Mouse (Mus musculus) right cerebral cortex, postnatal 36 days (tissue): ENCODE measurements around the gene Dntt.
A peak's percentile ranks its signal among the peaks of the same experiment; 100 is the strongest.

Experiments used
- DNase-seq, 2 experiments: peaks; one replicate each; pipeline ENCODE4 v3.0.0; 2022; ENCODE audit warnings: low spot score in 2 of 2, mixed read lengths in 1 of 2

The Dntt gene

DNA sequence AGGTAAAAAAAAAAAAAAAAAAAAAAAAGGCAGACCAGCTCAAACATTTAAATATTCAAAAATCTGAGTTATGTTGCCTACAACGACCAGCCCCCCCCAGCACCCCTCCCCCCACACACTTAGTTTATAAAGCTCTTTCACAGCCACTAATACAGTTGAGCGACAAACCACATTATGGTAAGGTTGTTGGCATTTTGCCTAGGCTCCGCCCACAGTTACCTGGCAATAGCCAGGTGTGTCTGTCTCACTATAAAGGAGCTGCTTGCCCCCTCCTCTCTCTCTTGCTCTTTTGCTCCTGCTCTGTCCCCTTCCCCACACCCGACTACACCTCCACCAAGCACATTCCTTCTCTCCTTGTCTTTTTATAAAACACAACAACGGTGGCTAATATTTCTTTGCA, 17.4 kb upstream of the Dntt start:
- no peak for DNase-seq

DNA sequence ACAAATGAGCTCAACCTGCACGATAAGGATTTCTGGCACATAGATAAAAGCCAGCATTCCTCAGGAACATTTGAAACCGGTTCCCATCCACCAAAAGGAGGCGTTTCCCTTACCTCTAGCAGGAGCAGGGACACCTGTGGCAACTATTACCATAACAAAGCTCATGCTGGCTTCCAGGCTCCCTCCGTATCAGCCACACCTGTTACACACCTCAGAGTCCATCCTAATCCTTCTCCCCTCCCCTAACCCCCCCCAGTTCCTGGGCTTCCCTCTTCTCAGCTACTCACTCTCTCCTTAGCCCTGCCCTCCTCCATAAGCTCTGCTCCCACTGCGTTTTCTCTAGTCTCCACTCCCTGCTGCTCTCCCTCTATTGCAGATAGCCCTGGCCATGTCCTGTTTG, 15.5 kb upstream of the Dntt start:
- DNase-seq, result no peak

DNA sequence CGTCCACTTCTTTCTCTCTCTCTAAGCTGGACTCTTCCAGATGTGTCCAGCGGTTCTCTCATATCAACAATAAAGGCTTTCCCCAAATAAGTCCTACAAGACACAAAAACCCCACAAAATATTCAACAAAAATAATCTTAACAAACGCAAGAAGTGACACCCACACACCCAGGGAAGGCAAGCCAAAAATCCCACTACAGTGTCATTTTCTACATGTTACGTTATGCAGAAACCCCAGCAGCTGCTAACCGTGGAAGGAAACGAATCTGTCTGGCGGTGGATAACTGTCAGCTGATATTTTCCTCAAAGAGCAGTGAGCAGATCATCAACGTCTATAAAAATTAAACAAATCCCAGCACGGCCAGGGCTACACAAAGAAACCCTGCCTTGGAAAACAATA, 15.1 kb upstream of the Dntt start:
- DNase-seq, result no peak

DNA sequence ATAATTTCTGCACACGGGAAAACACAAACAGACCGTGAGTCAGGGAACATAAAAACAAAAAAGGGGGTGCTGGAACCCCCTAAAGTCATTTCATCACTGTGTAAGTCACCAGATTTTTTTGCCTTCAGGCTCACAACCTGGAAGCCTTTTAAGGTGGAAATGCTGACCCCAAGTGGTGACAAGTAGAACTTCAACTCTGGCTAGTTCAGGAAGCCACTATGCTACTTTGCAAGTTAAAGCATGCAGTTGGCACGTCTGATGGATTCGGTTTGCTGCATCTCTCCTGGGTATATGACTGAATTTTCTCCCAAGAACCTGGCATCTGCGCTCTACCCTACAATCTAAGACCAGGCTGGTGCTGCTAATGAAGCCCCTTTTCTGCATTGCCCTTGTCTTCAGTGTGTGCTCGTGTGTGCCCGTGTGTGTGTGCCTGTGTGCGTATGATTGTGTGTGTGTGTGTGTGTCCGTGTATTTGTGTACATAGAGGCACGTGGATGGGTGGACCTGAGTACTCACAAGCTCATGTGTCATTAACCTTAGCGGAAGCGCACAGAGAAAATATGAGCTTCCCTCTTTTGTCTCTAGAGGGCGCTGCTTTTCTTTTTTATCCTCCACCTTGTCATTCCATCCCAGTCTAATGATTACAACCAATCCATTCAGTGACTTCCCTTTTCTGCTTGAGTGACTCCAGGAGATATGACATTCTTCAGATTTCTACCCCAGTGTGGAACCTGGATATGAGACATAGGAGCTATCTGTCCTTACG, 12.9 kb upstream of the Dntt start:
- no peak for DNase-seq

DNA sequence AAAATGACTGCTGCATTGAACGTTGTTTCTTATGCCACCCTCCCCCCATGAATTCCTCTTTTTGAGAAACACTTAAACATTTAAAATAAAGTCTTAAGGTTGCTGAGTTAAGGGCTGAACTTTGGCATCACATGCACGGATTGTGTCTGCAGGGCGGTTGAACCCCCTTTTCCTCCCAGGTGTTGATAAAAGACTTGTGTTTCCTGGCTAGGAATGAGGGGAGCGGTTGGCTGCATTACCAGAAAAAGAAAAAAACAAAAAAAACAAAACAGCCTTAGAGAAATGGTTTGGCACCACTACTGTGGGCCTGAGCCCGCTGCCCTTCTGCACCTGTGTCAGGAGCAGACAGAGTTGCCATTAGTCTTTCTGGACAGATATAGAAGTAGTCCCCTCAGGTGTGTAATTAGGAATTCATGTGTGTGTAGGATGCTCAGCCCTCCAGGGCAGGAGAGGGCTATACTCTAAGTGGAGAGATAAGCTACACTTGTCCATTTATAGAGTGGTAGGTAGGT, 9.9 kb upstream of the Dntt start:
- DNase-seq, result no peak

DNA sequence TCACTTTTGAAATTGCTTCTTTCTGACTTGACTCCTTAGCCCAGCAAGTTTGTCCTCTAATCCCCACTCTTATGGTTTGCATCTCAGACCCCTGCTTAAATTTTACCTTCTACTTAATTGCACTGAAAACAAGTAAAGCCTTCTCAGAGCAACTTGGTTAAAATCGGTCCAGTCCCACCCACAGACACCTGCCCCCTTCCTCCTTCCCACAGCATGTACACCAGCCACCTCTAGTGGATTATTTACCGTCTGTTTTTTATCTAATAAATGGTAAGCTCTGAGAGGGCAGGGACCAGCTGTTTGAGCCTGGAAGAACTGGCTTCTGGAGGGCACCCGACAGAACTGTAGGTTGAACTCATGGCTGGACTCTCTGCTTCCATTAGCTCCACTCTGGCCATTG, 8.5 kb upstream of the Dntt start:
- DNase-seq, result no peak

DNA sequence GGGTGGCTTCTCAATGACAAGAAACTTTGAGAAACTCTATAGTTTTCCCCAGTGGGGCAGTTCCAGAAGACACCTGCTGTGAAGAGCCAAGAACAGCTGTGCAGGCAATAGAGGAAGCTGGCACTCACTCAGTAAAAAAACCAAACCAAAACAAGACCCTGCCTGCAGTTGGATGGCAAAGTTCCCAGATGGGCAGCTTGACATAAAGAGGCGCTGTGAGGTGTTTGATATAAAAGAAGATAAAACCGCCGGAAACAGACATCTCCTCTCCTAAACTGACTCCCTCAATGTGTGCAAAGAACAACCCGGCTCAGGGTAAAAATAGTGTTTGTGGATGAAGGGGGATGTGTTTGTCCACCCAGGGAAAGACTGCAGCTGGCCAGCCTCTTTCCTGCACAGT, 6.8 kb upstream of the Dntt start:
- peak in 1 of 2 experiments; percentile 18 for DNase-seq

DNA sequence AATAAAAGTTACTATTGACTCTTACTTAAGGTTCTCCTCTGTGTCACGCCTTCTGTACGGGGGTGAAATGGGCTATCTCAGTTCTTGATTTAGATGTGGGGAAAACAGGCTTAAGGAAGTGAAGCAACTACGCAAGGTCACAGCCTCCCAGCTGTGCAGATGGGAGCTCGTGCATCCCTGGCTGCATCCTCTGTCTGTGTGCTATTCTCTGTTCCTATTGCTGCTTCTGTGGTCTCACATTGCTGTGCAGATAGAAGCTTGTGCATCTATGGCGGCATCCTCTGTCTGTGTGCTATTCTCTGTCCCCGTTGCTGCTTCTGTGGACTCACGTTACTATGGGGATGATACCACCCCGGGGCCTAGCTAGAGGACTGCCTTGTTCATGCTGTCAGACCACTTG, 2.5 kb upstream of the Dntt start:
- no peak for DNase-seq

DNA sequence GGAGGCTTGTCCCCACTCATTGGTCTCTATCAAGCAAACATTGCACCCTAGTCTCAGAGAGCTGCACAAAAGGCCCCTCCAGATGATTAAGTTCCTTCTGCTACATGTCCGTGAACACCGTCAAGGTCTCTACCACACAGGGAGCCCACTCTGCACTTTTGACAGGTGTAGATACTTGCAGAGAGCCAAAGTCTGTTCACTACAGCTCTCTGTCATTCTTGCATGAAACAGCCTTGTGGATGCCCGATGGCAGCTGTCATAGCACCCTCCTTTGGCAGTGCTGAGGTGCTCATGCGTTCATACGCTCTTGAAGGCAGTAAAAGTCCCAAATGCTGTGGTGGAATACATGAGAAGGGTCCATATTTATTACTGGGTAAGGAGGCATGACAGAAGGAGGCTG, 2.1 kb upstream of the Dntt start:
- DNase-seq, result no peak

DNA sequence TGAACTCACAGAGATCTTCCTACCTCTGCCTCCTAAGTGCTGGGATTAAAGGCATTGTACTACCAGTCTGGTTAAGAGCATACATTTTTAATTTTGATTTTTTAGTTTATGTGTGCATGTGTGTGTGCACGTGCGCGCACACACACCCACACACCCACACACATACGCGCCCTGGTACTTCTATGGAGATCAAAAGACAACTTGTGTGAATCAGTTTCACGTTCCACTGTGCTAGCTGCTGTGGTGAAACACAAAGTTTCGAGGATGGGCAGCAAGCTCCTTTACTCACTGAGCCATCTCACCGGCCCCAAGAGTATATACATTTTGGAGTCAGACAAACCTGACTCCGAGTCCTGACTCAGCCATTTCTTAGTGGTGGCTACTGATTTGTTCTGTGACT, 1.5 kb upstream of the Dntt start:
- DNase-seq, result no peak

DNA sequence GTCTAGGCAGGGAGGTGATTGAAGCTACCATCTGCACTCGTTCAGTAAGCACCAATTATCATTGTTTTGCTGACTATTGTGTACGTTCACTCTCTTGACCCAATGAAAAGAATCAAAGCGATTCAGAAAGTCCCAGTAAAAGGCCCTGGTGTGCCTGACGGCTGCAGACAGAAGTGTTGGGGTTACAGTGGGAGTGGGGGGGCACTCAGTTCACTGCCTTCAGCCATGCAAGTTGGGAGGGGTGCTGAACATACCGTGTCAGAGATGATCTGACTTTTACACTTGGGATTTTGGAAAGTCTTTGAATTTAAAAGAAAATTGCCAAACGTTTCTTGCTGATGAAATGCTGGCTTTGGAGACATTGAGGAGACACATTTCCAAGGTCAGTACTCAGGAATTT, 1.1 kb downstream of the Dntt start:
- no peak for DNase-seq

DNA sequence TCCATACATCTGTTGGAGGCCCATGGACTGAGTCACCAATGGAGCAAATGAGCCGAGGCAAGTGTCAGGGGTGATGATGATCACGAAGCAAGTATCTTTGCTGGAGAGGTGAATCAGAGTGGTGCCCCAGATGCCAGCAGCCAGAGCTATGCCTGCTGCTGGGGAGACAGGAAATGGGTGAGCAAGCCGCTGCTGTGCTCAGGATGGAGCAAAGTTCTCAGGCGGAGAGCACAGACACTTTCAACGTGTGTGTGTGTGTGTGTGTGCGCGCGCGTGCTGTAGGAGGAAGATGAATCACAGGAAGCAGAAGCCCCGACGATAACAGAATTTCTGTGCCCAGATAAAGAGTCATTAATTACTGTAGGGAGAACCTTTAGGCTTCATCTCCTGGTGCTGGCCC, 1.9 kb downstream of the Dntt start:
- DNase-seq, result no peak

DNA sequence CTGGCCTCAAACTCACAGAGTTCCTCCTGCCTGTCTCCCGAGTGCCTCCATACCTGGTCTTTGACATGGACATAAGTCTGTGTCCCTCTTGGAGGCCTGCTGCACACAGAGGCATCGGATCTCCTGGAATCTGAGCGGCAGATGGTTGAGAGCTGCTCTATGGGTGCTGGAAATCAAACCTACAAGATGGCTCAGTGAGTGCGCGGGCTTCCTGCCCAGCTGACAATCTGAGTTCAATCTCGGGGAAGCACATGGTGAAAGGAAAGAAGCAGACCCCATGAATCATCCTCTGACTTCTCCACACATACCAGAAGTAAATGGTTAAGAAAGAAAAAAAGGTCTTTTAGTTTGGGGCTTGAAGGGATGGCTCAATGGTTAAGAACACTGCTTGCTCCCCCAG, 2.8 kb downstream of the Dntt start:
- no peak for DNase-seq

DNA sequence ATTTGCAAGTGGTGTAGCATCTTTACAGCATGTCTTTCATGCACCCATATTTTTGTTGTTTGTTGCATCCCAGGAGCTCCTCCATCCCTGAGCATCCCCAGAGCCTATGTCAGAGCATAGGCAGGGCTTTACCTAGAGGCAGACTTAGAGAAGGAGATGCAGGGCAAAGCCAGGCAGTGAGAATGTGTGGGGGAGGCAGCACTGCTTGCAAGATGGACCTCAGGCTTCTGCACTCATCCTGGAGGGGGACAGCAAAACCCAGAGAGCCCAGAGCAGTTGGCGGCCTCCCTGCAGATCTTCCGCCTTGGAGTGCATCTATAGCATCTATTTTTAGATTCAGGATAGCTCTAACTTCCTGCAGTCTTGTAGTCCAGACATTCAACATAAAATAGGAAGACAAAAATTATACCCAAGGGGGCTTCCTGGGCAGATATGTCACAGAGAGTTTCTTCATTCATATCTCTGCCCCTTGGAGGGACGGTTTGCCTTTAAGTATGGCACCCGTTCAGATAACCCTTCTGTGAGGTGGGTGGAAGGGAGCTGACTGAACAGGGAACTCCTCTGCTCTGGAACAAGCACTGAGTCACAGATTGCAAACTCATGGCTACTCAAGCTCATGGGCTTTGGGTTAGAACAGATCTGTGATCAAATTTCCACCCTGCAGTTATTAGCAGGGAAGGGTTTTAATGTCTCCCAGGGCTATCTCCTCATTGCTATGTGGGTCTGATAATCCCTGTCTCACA, 6.9 kb downstream of the Dntt start:
- no peak for DNase-seq

DNA sequence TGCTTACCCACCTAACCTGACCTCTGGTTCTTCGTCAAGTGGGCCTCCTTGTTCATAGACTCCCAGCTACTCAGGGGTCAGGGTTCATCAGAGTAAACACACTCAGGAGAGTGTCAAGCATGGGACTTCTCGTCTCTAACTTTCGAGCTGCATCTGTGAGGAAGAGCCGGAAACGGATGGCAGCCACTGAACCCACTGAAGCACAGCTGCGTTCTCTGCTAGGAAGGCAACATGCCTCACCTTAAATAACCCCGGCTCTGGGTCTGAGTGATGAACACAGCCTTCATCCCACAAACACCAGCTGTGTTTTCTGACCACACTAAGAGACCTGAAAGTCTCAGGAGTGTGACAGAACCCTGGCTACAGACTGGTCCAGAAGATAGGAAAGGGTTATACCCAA, 10.0 kb downstream of the Dntt start:
- no peak for DNase-seq

DNA sequence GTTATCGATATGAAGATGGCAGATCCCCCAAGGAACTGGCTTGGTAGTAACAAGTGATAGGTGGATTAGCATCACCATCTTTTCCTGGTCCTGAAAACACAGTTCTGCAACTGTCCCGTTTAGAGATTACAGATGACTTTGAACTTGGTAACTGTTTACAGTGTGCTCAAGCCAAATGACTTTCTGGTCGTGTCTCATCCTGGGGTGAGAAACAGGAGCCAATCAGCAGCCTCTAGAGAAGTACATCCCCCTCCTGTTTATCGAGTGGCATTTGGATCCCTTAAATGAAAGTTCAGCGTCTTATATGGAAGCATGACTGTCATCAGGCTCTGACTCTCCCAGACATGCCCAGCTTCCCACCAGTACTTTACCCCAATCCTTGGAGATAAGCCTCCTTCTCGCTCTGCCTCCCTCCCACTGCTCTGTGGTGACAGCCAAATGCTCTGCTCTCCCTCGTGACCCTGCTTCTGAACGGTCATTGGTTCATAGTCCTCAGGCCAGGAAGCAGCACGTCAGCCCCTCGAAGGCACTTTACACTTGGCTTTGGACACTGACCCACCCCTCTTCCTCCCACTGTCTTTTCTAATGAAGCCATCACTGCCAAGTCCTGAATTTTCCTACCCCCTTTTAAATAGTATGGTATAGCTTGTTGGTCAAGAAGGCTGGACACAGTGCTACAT, 16.2 kb downstream of the Dntt start:
- no peak for DNase-seq

DNA sequence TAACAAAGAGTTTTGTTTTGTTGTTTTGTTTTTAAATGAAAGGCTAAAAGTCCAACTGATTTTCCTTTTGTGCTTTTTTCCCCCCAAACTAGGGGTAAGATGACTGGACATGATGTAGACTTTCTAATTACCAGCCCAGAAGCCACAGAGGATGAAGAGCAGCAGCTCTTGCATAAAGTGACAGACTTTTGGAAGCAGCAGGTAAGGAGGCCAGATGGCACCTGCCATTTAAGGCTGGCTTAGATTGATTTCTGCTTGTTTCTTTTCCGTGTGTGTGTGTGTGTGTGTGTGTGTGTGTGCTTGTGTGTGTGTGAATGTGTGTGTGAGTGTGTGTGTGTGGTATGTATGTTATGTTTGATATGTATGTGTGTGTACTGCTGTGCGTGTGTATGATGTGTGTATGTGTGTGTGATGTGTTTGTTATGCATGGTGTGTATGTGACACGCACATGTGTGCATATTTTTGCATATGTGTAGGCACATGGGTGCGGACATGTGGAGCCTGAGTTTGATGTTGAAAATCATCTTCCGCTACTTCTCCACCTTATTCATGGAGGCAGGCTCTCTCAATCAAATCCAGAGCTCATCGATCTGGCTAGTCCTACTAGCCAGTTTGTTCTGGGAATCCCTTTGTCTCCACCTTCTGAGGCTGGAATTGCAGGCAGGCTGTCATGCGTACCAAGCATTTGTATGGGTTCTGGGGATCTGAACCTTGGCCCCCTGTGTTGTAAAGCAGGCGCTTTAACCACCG, 18.5 kb downstream of the Dntt start:
- DNase-seq, result no peak

DNA sequence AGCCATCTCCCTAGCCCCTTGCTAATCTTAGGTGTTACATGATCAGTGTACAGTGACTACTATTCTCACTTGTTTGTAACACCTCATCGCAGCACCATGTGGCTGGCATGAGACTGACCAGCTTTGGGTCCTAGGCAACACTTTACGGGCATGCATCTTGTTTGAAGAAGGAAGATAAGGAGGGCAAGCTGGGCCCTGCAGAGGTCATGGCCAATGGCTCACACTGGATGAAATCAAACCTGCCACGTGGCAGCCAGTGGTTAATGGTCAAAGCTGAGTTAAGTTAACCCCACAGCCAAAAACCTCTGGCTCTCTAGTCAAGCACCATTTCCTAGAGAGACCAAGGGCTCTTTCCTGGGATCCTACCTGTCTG, 19.1 kb downstream of the Dntt start:
- DNase-seq, result no peak

DNA sequence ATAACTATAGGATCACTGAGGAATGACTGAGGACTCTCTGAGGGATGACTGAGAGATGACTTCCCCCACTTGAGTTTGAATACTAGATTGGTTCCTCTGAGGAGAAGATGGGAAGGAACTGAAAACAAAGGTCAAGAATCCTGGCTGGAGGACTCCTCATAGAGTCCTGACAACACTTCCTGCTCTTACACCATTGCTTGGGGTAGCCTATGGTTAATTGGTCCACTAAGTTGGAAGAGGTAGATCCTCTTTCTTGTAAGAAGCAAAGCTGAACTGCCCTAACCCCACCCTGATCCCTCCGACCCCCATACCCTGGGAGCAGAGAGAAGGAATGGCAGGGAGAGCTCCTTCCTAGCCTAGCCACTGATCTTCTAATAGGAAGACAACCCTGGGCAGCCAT, 22.6 kb downstream of the Dntt start:
- no peak for DNase-seq

DNA sequence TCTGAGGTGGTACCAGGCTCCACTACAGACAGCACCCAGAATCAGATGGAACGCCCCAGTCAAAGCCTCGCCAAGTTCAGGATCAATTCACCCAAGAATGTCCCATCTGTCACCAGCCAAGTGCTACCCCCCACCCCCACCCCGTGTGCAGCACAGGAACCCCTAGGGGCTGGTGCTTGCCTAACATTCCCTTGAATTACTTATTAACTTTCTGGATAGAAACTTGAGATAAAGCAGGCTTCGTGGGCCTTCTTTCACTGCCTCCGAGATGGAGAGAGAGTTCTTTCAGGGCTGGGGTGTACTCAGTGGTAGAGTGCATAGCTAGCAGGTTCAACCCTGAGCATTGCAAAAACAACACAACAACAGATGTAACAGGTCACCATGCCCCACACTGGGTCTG, 23.2 kb downstream of the Dntt start:
- DNase-seq, result no peak

DNA sequence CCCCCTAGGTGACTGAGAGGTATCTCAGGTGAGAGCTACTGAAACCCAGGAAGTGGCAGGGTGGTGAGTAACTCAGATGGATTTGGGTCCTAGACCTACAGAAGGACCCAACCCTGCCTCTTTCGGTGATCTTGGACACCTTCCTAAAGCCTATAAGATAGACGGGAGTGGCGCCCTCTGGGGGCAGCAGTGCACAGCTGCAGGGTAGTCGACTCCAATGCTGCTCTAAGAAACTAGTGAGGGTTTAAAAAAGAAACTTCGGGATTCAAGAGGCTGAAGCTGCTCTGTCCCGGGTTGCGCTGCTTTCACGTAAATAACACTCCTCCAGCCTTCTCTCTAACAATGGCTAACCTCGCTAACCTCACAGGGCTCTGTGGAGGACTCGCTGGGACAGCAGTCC, 24.5 kb downstream of the Dntt start:
- no peak for DNase-seq

DNA sequence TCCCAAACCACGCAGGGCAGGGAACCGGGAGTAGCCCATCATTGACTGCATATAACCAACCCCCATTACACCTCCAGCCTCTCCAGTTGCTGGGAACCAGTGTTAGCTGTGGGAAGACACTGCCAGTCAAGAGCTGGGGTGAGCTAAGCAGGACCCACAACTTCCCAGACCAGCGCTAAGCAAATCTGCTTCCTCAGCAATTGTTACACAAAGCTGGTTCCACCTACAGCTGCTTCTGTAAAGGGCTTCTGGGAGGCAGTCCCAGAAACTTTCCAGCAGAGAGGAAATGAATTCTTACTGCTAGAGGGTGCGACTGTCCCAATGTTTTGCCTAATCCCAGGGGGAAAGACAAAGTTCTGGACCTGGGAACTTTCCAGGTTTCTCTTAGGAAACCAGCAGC, 25.6 kb downstream of the Dntt start:
- DNase-seq, result no peak
